Mouse (Mus musculus): ENCODE results near the gene Dcbld1.
A peak's percentile ranks its signal among the peaks of the same experiment; 100 is the strongest.

The Dcbld1 gene

GRCm38 (mm10) chr10:52233301-52233968 is at the start of gene Dcbld1:
Gene Dcbld1, plus strand, starts transcription at chr10:52233619.
- peak; percentile 79 to 83 for DNase-seq

- no peak for DNase-seq
Observed at GRCm38 (mm10) chr10:52185900-52186299, 47.5 kb upstream of the Dcbld1 start.

GRCm38 (mm10) chr10:52194957-52195852 is 38.2 kb upstream of the Dcbld1 start, which contains the start of gene Ros1:
Gene Ros1, minus strand, starts transcription at chr10:52195244.
- no peak for DNase-seq

- no peak for DNase-seq
Observed at GRCm38 (mm10) chr10:52204006-52204405, 29.4 kb upstream of the Dcbld1 start.

- DNase-seq: no peak
Observed at GRCm38 (mm10) chr10:52215267-52215818, 18.1 kb upstream of the Dcbld1 start.

GRCm38 (mm10) chr10:52216797-52217563 is 16.4 kb upstream of the Dcbld1 start:
- peak; percentile 79 to 82 for DNase-seq

- DNase-seq: no peak
Observed at GRCm38 (mm10) chr10:52217564-52217934, 15.9 kb upstream of the Dcbld1 start.

GRCm38 (mm10) chr10:52219600-52219999 is 13.8 kb upstream of the Dcbld1 start:
- no peak for DNase-seq

- DNase-seq: peak; percentile 57 to 72
Observed at GRCm38 (mm10) chr10:52232196-52233176, 933 bp upstream of the Dcbld1 start.

- peak; percentile 55 to 71 for DNase-seq
Observed at GRCm38 (mm10) chr10:52233969-52234653, 692 bp downstream of the Dcbld1 start.

GRCm38 (mm10) chr10:52234654-52234981 is 1.2 kb downstream of the Dcbld1 start:
- no peak for DNase-seq

GRCm38 (mm10) chr10:52235461-52235860 is 2.0 kb downstream of the Dcbld1 start:
- DNase-seq: no peak

- no peak for DNase-seq
Observed at GRCm38 (mm10) chr10:52242015-52242414, 8.6 kb downstream of the Dcbld1 start.

GRCm38 (mm10) chr10:52242680-52243323 is 9.4 kb downstream of the Dcbld1 start:
- DNase-seq: no peak

- DNase-seq: no peak
Observed at GRCm38 (mm10) chr10:52246207-52246606, 12.8 kb downstream of the Dcbld1 start.

GRCm38 (mm10) chr10:52252240-52252639 is 18.8 kb downstream of the Dcbld1 start:
- DNase-seq: no peak

GRCm38 (mm10) chr10:52253426-52253825 is 20.0 kb downstream of the Dcbld1 start:
- DNase-seq: no peak

- no peak for DNase-seq
Observed at GRCm38 (mm10) chr10:52257768-52258167, 24.3 kb downstream of the Dcbld1 start.

GRCm38 (mm10) chr10:52258180-52258948 is 24.9 kb downstream of the Dcbld1 start:
- no peak for DNase-seq

- no peak for DNase-seq
Observed at GRCm38 (mm10) chr10:52260209-52260608, 26.8 kb downstream of the Dcbld1 start.

Measured in kidney, postnatal 4 days (tissue).